ENCODE assay signal across 9 mouse cellular contexts in the genomic region with DNA sequence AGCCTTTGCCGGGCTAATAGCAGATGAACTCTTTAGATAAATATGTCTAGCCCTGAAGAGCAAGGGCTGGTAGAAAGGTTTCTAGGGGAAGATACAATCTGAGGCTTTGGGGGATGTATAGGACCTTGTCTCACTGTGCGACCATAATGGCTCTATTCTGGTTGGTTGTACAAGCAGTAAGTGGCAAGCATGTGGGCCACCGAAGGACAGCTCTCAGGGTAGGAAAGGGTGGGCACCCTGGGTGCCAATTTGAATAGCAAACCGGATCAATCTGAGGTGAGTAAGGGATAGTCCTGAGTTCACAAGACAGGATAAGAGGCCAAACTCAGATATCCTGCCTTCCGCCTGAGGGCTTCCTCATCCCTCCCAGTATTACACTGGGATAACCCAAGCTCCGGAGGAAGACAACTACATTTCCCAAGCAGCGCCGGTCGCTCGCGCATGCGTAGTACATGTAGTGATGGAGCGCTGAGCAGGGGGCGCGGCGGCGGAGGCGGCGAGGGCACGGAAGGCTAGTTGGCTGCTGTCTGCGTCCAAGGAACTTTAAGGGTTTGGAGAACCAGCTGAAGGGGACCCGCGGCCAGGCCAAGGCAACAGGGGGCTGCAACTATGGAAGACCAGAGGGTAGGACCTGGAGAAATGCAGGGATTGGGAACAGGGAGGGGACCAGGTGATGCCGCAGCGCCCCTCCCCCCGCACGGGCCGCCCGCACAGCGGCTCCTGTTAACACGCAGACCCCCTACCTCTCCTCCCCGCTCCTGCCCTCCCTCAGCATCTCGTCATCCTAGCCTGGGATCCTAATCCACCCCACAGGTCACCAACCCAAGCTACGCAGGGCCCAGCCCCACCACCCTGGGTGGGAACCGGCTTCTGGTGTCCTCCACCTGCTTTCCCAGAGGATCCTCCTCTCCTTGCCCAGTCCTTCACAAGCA. TPM values are rescaled to one million over a fixed set of nuclear protein-coding genes. Genes with fewer than 3 reads are reported as not detected.
DNase-seq lines count a peak whose midpoint lies in the region; ATAC-seq lines count a peak whose summit lies in the region.
"Had no signal": no experiment of that assay in that cellular context is flagged by ENCODE, and none has a peak within 500 bp of the region (broad histone marks: within the 10 kb centered on the region; RNA-seq: fewer than 3 reads in every experiment).

A gene (plus strand): TSS at position 480 of the 932 bp plus-strand sequence.

- H3K36me3 ChIP-seq in kidney, embryonic 14.5 days (ENCODE audit: control insufficient read depth, insufficient read depth, low read length), result no peaks in the 10 kb centered on the region
- H3K36me3 ChIP-seq in forebrain, embryonic 16.5 days (ENCODE audit: control insufficient read depth, insufficient read depth), result 0 out of 2 replicates have a peak, but pooled peaks cover 5% of the 10 kb centered on the region
- no peaks in the 10 kb centered on the region for H3K36me3 ChIP-seq in stomach, embryonic 15.5 days

- peak within 1 kb of the TSS; percentile 56 for H3K9ac ChIP-seq in kidney, embryonic 14.5 days (ENCODE audit: low read depth, low read length)
- H3K9ac ChIP-seq in forebrain, embryonic 16.5 days (replicated peaks; ENCODE audit: low read depth, low read length), result peak within 1 kb of the TSS; percentile 82
- H3K9ac ChIP-seq in stomach, embryonic 15.5 days, result 0 out of 2 replicates have a peak within 1 kb of the TSS, but pooled peaks have one; percentile 4

- ATAC-seq in kidney, embryonic 14.5 days (ENCODE audit: low FRiP score, low TSS enrichment), result peak; percentile 78
- ATAC-seq in forebrain, embryonic 16.5 days, result peak; percentile 86
- ATAC-seq in stomach, embryonic 15.5 days (ENCODE audit: insufficient read depth, low FRiP score, low read depth), result no peak

- H3K4me3 ChIP-seq in kidney, embryonic 14.5 days (ENCODE audit: low read length), result peak within 1 kb of the TSS; percentile 54
- peak within 1 kb of the TSS; percentile 64 for H3K4me3 ChIP-seq in forebrain, embryonic 16.5 days (replicated peaks; ENCODE audit: low read length)
- H3K4me3 ChIP-seq in stomach, embryonic 15.5 days (replicated peaks), result peak within 1 kb of the TSS; percentile 45
- H3K4me3 ChIP-seq: myocyte had no signal

- WGBS in kidney, embryonic 14.5 days, result 8% methylated on average over 35 of the region's 35 CpGs
- 9% methylated on average over 30 of the region's 35 CpGs for WGBS in forebrain, embryonic 16.5 days
- 8% methylated on average over 35 of the region's 35 CpGs for WGBS in stomach, embryonic 15.5 days

- H3K4me2 ChIP-seq in kidney, embryonic 14.5 days (replicated peaks; ENCODE audit: low read depth, low read length), result peak within 1 kb of the TSS; percentile 84
- peak within 1 kb of the TSS; percentile 72 for H3K4me2 ChIP-seq in forebrain, embryonic 16.5 days (ENCODE audit: low read length)
- peak within 1 kb of the TSS; percentile 60 for H3K4me2 ChIP-seq in stomach, embryonic 15.5 days

- no peaks in the 10 kb centered on the region for H3K27me3 ChIP-seq in kidney, embryonic 14.5 days (ENCODE audit: control insufficient read depth, insufficient read depth, low read length)
- H3K27me3 ChIP-seq in forebrain, embryonic 16.5 days (replicated peaks; ENCODE audit: control insufficient read depth, insufficient read depth, low read length), result no peaks in the 10 kb centered on the region
- H3K27me3 ChIP-seq in stomach, embryonic 15.5 days (replicated peaks), result 0 out of 2 replicates have a peak, but pooled peaks cover 3% of the 10 kb centered on the region

- H3K4me1 ChIP-seq in kidney, embryonic 14.5 days (ENCODE audit: control insufficient read depth, insufficient read depth, low read length), result no peaks in the 10 kb centered on the region
- peaks cover 8% of the 10 kb centered on the region for H3K4me1 ChIP-seq in forebrain, embryonic 16.5 days (replicated peaks; ENCODE audit: control insufficient read depth, insufficient read depth, low read length)
- H3K4me1 ChIP-seq in stomach, embryonic 15.5 days, result peaks cover 5% of the 10 kb centered on the region; the same call in 1 of the 2 replicates

- no peaks in the 10 kb centered on the region for H3K9me3 ChIP-seq in kidney, embryonic 14.5 days (ENCODE audit: control insufficient read depth, low read length)
- H3K9me3 ChIP-seq in forebrain, embryonic 16.5 days (ENCODE audit: control insufficient read depth, low read length), result no peaks in the 10 kb centered on the region
- no peaks in the 10 kb centered on the region for H3K9me3 ChIP-seq in stomach, embryonic 15.5 days

- no peak for DNase-seq in kidney, adult 18-20 months
- DNase-seq in cerebellum, adult 18-20 months, result peak; percentile 86 to 90
- peak; percentile 61 for DNase-seq in kidney, postnatal 14 days
- peak; percentile 55 to 67 for DNase-seq in lung, postnatal 4 days
- DNase-seq in T-cell, adult 2 months (ENCODE audit: low spot score), result no peak

- no peak within 1 kb of the TSS for H3K27ac ChIP-seq in kidney, embryonic 14.5 days (ENCODE audit: low read depth, low read length)
- no peak within 1 kb of the TSS for H3K27ac ChIP-seq in forebrain, embryonic 16.5 days (ENCODE audit: low read length)
- no peak within 1 kb of the TSS for H3K27ac ChIP-seq in stomach, embryonic 15.5 days

RNA-seq across cellular contexts. Expression of the gene that starts here (rescaled TPM):
- 20.7 and 25.7 TPM in 2 replicates for polyA plus RNA-seq in kidney, embryonic 14.5 days (2014; fragmentation: Nextera tagmentation; extraction: Ambion mirVana)
- polyA plus RNA-seq in forebrain, embryonic 16.5 days (2015; fragmentation: Nextera tagmentation; extraction: Ambion mirVana), result 144 and 179 TPM in 2 replicates
- 9.8 and 11.7 TPM in 2 replicates for polyA plus RNA-seq in stomach, embryonic 15.5 days (2015; fragmentation: Nextera tagmentation; extraction: Ambion mirVana)

Comparison
In these comparisons a context has a peak if more than half of its experiments do, and no peak if none do; other contexts are left out.
1. DNase-seq: peak in cerebellum, adult 18-20 months (2 of 2), kidney, postnatal 14 days (single experiment) and lung, postnatal 4 days (2 of 2); none in kidney, adult 18-20 months (single experiment) and T-cell, adult 2 months (single experiment).
2. H3K9ac ChIP-seq: peak in every context shown above with its lines; median percentile 82 in forebrain, embryonic 16.5 days; 56 in kidney, embryonic 14.5 days; 4 in stomach, embryonic 15.5 days.
3. Peak in every context shown above with its lines, with median percentiles within 50 percentile points of each other: H3K4me2 ChIP-seq and H3K4me3 ChIP-seq.